Mouse (Mus musculus): ENCODE data around the gene Asb2. TPM values are rescaled to one million over a fixed set of nuclear protein-coding genes. Genes with fewer than 3 reads are reported as not detected.

The Asb2 gene
- 0.11 and 0.27 TPM in 2 replicates for total RNA-seq (2015)
- 0.33 TPM in 1 of 2 replicates, not detected in the other for total RNA-seq (2017)

GRCm38 (mm10) chr12:103355746-103356414, at the start of gene Asb2:
TSS of gene Asb2 (minus strand) at chr12:103356001.
- no peak for ATAC-seq (ENCODE audit: poor library complexity, severe bottlenecking)

- no peak for ATAC-seq (ENCODE audit: poor library complexity, severe bottlenecking)
Observed at GRCm38 (mm10) chr12:103404131-103404530, 48.3 kb upstream of the Asb2 start.

- no peak for ATAC-seq (ENCODE audit: poor library complexity, severe bottlenecking)
Observed at GRCm38 (mm10) chr12:103396751-103397150, 41.0 kb upstream of the Asb2 start.

- ATAC-seq (ENCODE audit: poor library complexity, severe bottlenecking): no peak
Observed at GRCm38 (mm10) chr12:103395486-103396275, 39.9 kb upstream of the Asb2 start.

GRCm38 (mm10) chr12:103393528-103393927, 37.7 kb upstream of the Asb2 start:
- ATAC-seq (ENCODE audit: poor library complexity, severe bottlenecking): peak; percentile 60

GRCm38 (mm10) chr12:103391098-103391497, 35.3 kb upstream of the Asb2 start:
- no peak for ATAC-seq (ENCODE audit: poor library complexity, severe bottlenecking)

- no peak for ATAC-seq (ENCODE audit: poor library complexity, severe bottlenecking)
Observed at GRCm38 (mm10) chr12:103389982-103390381, 34.2 kb upstream of the Asb2 start.

- no peak for ATAC-seq (ENCODE audit: poor library complexity, severe bottlenecking)
Observed at GRCm38 (mm10) chr12:103389348-103389727, 33.5 kb upstream of the Asb2 start.

- ATAC-seq (ENCODE audit: poor library complexity, severe bottlenecking): peak; percentile 97
Observed at GRCm38 (mm10) chr12:103388505-103389347, 32.9 kb upstream of the Asb2 start, which contains the start of gene Otub2. TSS of gene Otub2 (plus strand) at chr12:103388682.

GRCm38 (mm10) chr12:103380226-103380625, 24.4 kb upstream of the Asb2 start:
- ATAC-seq (ENCODE audit: poor library complexity, severe bottlenecking): no peak

GRCm38 (mm10) chr12:103376774-103377173, 21.0 kb upstream of the Asb2 start:
- no peak for ATAC-seq (ENCODE audit: poor library complexity, severe bottlenecking)

- ATAC-seq (ENCODE audit: poor library complexity, severe bottlenecking): no peak
Observed at GRCm38 (mm10) chr12:103376124-103376523, 20.3 kb upstream of the Asb2 start.

- ATAC-seq (ENCODE audit: poor library complexity, severe bottlenecking): no peak
Observed at GRCm38 (mm10) chr12:103373530-103374236, 17.9 kb upstream of the Asb2 start.

- peak; percentile 70 for ATAC-seq (ENCODE audit: poor library complexity, severe bottlenecking)
Observed at GRCm38 (mm10) chr12:103371711-103372110, 15.9 kb upstream of the Asb2 start.

- no peak for ATAC-seq (ENCODE audit: poor library complexity, severe bottlenecking)
Observed at GRCm38 (mm10) chr12:103370861-103371260, 15.1 kb upstream of the Asb2 start.

- ATAC-seq (ENCODE audit: poor library complexity, severe bottlenecking): no peak
Observed at GRCm38 (mm10) chr12:103368777-103369176, 13.0 kb upstream of the Asb2 start.

GRCm38 (mm10) chr12:103368326-103368669, 12.5 kb upstream of the Asb2 start:
- no peak; the same call in 1 of the 2 replicates for ATAC-seq (ENCODE audit: poor library complexity, severe bottlenecking)

GRCm38 (mm10) chr12:103367620-103368325, 12.0 kb upstream of the Asb2 start:
- ATAC-seq (ENCODE audit: poor library complexity, severe bottlenecking): peak; percentile 64

GRCm38 (mm10) chr12:103367171-103367570, 11.4 kb upstream of the Asb2 start:
- ATAC-seq (ENCODE audit: poor library complexity, severe bottlenecking): no peak

- no peak for ATAC-seq (ENCODE audit: poor library complexity, severe bottlenecking)
Observed at GRCm38 (mm10) chr12:103362336-103362735, 6.5 kb upstream of the Asb2 start.

Measured in megakaryocyte, adult 5-6 weeks (primary cell).